Mouse (Mus musculus): ENCODE measurements around the gene Ntrk3. TPM values are rescaled to one million over a fixed set of nuclear protein-coding genes. Genes with fewer than 3 reads are reported as not detected.
A peak's percentile ranks its signal among the peaks of the same experiment; 100 is the strongest.

Ntrk3 gene
- polyA plus RNA-seq, 1 experiment from 2014 or later: 0.16 TPM

DNA sequence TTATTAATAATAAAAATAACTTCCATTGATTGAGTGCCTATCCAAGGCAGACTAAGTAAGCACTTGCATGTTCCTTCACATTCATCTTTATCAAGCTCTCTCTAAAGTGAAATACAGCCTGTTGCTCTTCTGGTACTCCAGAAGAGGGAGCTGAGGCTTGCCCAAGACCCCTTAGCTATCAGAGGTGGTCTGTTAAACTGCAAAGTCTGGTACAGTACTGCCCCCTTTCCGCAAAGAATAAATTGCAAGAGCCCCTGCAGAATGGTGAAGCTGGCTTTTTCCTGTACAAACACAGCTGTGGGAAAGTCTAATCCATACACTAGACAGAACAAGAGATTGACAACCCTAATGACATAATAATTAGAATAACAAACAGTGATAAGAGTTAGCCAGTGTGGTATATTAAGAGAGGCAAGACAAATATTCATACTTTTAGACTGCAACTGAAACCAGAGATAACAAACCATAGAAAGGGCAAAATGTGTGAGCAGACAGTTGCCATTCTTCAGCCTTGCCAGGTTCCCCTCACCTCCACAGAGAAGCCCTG, 470.3 kb downstream of the Ntrk3 start:
- peak; percentile 62 for DNase-seq (ENCODE audit: low spot score)
- H3K27me3 ChIP-seq (ENCODE audit: control insufficient read depth, insufficient read depth, low read length): no peaks in the 10 kb centered on the region
- no peaks in the 10 kb centered on the region for H3K9me3 ChIP-seq (ENCODE audit: control insufficient read depth, low read length)
- WGBS: 17% methylated on average over 1 of the region's 1 CpGs
- no peak overlapping the region for H3K4me2 ChIP-seq (ENCODE audit: low read depth, severe bottlenecking)
- H3K9ac ChIP-seq (ENCODE audit: low read length): no peak overlapping the region
- H3K4me3 ChIP-seq (ENCODE audit: low read depth, low read length): no peak overlapping the region
- no peak for ATAC-seq (ENCODE audit: insufficient number of reproducible peaks, low FRiP score, low TSS enrichment, low read depth)
- H3K4me1 ChIP-seq (ENCODE audit: control insufficient read depth, insufficient read depth, low read length): no peaks in the 10 kb centered on the region
- no peak overlapping the region for H3K27ac ChIP-seq (replicated peaks; ENCODE audit: low read depth, low read length)
- no peaks in the 10 kb centered on the region for H3K36me3 ChIP-seq (ENCODE audit: control insufficient read depth, insufficient read depth, low read length)

DNA sequence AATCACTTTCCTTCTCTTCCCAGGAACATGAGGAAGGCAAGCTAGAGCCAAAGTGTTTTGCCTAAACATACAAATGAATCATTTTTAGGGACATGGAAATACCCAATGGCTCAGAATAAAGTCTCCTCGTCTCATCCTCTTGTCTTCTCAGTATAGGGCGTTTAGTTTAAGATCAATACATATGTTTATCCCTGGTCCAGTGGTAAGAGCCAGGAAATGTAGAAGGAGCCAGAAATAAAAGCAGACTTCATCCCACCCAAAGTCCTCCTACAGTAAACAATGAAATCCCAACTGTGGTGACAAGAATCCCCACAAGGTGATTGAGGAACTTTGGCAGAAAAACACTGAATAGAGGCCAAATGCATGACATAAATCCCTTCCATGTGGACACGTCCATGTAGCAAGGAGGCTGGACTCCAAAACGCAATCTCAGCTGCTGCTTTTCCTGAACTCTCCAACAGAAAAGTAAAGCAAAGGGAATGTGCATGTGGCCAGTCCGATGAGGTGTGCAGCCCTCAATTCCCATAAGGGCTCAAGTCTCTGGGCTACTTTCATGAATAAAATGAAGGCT, 473.3 kb downstream of the Ntrk3 start:
- Histone ChIP-seq H3K9me3 (ENCODE audit: control insufficient read depth, low read length) (no peaks in the 10 kb centered on the region), H3K27ac (replicated peaks; ENCODE audit: low read depth, low read length) (no peak overlapping the region), H3K4me2 (ENCODE audit: low read depth, severe bottlenecking) (no peak overlapping the region), H3K36me3 (ENCODE audit: control insufficient read depth, insufficient read depth, low read length) (no peaks in the 10 kb centered on the region), H3K27me3 (ENCODE audit: control insufficient read depth, insufficient read depth, low read length) (no peaks in the 10 kb centered on the region), H3K4me3 (ENCODE audit: low read depth, low read length) (no peak overlapping the region), H3K4me1 (ENCODE audit: control insufficient read depth, insufficient read depth, low read length) (no peaks in the 10 kb centered on the region), H3K9ac (ENCODE audit: low read length) (no peak overlapping the region)
- WGBS: 79% methylated on average over 5 of the region's 5 CpGs
- ATAC-seq (ENCODE audit: insufficient number of reproducible peaks, low FRiP score, low TSS enrichment, low read depth) (no peak), DNase-seq (ENCODE audit: low spot score) (no peak)

DNA sequence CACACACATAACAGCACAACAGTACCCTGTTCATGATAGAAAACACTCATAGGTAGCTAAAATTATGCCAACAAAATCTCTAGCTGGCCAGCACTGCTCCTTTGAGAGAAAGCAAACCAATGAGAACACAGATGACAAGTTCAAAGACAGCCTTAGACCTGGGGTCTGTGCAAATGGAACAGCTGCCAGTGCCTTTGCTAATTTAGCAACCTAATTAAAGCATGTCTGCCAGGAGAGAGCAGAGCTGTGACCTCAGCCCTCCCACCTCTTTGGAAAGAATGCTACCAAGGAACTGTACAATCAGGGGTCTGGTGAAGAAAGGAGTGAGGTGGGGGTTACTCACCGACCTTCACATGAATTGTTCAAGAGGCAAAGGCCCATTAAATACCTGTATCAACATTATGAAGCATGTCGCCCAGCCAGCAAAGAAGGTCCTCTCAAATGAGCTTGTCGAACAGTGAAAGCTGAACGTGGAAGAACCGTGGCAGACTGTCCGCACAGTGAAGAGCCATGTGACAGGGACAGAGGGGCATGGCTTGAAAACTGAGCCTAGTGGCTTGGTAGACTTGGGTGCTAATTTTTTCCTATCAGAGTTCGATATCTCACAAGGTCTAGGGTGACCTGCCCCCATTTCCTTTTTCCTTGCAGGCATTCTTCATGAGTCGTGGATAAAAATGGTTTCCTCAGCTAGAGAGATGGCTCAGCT, 476.2 kb downstream of the Ntrk3 start:
- no peak for DNase-seq (ENCODE audit: low spot score)
- no peaks in the 10 kb centered on the region for H3K36me3 ChIP-seq (ENCODE audit: control insufficient read depth, insufficient read depth, low read length)

DNA sequence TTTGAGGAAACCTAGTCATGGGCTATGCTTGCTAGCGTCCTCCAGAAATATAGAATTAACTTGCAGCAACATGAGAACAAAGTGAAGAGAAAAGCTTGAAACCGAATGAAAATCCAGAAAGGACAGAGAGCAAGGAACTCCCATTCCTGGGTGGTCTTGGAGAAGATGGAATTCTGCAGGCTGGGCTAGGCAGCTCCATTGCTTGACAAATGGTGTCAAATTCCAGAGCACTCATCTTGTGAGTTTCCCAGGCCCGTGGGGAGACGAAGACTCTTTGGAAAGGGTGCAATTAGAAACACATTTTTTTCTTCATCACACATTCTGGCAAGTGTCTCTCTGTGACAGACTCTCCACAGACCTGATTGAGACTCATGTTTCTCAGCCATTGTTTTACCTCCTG, 479.7 kb downstream of the Ntrk3 start:
- no peak for DNase-seq (ENCODE audit: low spot score)

More for the DNA sequence above, 476.2 kb downstream of the Ntrk3 start:
- Histone ChIP-seq H3K4me1 (ENCODE audit: control insufficient read depth, insufficient read depth, low read length) (no peaks in the 10 kb centered on the region), H3K27ac (replicated peaks; ENCODE audit: low read depth, low read length) (no peak overlapping the region), H3K4me2 (ENCODE audit: low read depth, severe bottlenecking) (no peak overlapping the region), H3K9me3 (ENCODE audit: control insufficient read depth, low read length) (no peaks in the 10 kb centered on the region), H3K4me3 (ENCODE audit: low read depth, low read length) (no peak overlapping the region), H3K9ac (ENCODE audit: low read length) (no peak overlapping the region), H3K27me3 (ENCODE audit: control insufficient read depth, insufficient read depth, low read length) (no peaks in the 10 kb centered on the region)
- WGBS: 81% methylated on average over 8 of the region's 8 CpGs
- ATAC-seq (ENCODE audit: insufficient number of reproducible peaks, low FRiP score, low TSS enrichment, low read depth): no peak

DNA sequence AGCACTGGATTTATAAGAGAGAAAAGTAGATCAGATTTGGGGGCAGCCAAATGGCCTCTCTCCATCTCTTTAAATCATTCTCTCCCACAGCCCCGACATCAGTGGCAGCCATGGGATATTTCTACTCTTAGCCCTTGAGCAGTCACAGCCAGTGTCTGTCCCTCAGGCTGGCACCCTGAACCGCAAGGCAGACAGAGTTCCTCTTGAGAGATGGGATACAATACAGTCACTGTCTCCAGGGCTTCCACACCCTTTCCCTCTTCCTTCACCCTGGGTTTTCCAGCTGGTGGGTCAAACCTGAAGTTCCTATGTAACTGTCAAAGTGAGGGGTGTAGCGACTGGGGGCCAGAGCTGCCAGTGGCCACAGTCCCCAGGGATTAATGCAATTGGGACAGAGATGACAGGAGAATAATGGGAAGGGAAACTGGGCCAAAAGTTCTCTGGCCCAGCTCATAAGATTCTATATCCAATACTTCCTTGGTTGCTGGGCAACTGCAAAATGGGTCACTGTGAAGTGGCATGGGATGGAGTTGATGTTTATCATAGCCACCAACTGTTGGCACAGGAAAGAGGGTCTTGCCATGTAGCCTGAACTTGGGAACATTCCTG, 483.9 kb downstream of the Ntrk3 start:
- H3K4me1 ChIP-seq (ENCODE audit: control insufficient read depth, insufficient read depth, low read length): no peaks in the 10 kb centered on the region
- no peaks in the 10 kb centered on the region for H3K36me3 ChIP-seq (ENCODE audit: control insufficient read depth, insufficient read depth, low read length)
- no peak overlapping the region for H3K9ac ChIP-seq (ENCODE audit: low read length)
- no peaks in the 10 kb centered on the region for H3K27me3 ChIP-seq (ENCODE audit: control insufficient read depth, insufficient read depth, low read length)
- H3K27ac ChIP-seq (replicated peaks; ENCODE audit: low read depth, low read length): no peak overlapping the region
- WGBS: 75% methylated on average over 3 of the region's 3 CpGs
- H3K4me2 ChIP-seq (ENCODE audit: low read depth, severe bottlenecking): no peak overlapping the region
- no peaks in the 10 kb centered on the region for H3K9me3 ChIP-seq (ENCODE audit: control insufficient read depth, low read length)
- H3K4me3 ChIP-seq (ENCODE audit: low read depth, low read length): no peak overlapping the region
- ATAC-seq (ENCODE audit: insufficient number of reproducible peaks, low FRiP score, low TSS enrichment, low read depth) (no peak), DNase-seq (ENCODE audit: low spot score) (no peak)

More for the DNA sequence above, 479.7 kb downstream of the Ntrk3 start:
- Histone ChIP-seq H3K4me1 (ENCODE audit: control insufficient read depth, insufficient read depth, low read length) (no peaks in the 10 kb centered on the region), H3K27ac (replicated peaks; ENCODE audit: low read depth, low read length) (no peak overlapping the region), H3K9ac (ENCODE audit: low read length) (no peak overlapping the region), H3K36me3 (ENCODE audit: control insufficient read depth, insufficient read depth, low read length) (no peaks in the 10 kb centered on the region), H3K4me2 (ENCODE audit: low read depth, severe bottlenecking) (no peak overlapping the region), H3K9me3 (ENCODE audit: control insufficient read depth, low read length) (no peaks in the 10 kb centered on the region), H3K4me3 (ENCODE audit: low read depth, low read length) (no peak overlapping the region), H3K27me3 (ENCODE audit: control insufficient read depth, insufficient read depth, low read length) (no peaks in the 10 kb centered on the region)
- WGBS: 25% methylated on average over 4 of the region's 4 CpGs
- ATAC-seq (ENCODE audit: insufficient number of reproducible peaks, low FRiP score, low TSS enrichment, low read depth): no peak

DNA sequence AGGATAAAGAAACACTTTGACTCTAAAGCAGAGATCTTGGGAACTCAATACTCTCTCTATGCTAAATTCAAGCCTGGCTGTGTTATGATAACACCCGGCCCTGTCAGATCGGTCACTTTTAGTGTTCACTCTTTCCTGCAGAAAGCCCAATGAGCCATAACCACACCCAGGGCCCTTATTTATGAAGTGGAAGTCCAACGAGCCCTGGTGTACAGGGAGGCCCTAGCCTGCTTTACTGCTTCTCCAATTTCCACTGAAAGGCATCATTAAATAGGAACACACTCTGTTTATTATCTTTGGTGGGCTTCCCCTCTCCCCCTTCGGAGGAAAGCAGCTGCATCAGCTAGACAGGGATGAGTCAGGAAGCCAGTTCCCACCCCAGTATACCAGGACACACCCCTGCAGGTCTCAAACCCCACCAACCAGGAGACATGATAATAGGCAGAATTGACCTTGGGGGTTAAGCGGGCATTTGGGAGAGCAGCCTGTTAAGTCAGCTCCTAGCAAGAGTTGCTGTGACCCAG, 489.6 kb downstream of the Ntrk3 start:
- ATAC-seq (ENCODE audit: insufficient number of reproducible peaks, low FRiP score, low TSS enrichment, low read depth) (no peak), DNase-seq (ENCODE audit: low spot score) (no peak)
- WGBS: 63% methylated on average over 5 of the region's 5 CpGs
- H3K9me3 ChIP-seq (ENCODE audit: control insufficient read depth, low read length): no peaks in the 10 kb centered on the region
- no peaks in the 10 kb centered on the region for H3K36me3 ChIP-seq (ENCODE audit: control insufficient read depth, insufficient read depth, low read length)
- H3K4me2 ChIP-seq (ENCODE audit: low read depth, severe bottlenecking): no peak overlapping the region
- no peaks in the 10 kb centered on the region for H3K4me1 ChIP-seq (ENCODE audit: control insufficient read depth, insufficient read depth, low read length)
- H3K4me3 ChIP-seq (ENCODE audit: low read depth, low read length): no peak overlapping the region
- H3K9ac ChIP-seq (ENCODE audit: low read length): no peak overlapping the region
- H3K27me3 ChIP-seq (ENCODE audit: control insufficient read depth, insufficient read depth, low read length): no peaks in the 10 kb centered on the region
- H3K27ac ChIP-seq (replicated peaks; ENCODE audit: low read depth, low read length): no peak overlapping the region

DNA sequence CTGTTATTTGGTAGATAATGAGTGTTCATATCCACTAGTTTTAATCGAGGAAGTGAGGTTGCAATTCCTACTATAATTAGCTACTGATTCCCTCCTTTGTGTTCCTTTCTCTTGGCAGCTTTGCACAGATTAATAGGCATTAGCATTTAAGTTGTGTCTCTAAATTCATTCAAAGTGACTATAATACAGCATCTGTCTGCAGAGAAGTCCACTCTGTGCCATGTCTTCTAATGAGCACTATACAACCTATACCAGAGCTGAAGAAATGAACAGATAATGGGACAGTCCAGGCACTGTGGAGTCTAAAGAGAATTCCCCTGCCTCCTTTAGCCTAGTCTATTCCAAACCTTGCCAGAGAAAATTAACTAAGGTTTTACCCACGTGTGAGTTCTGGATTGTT, 498.8 kb downstream of the Ntrk3 start:
- no peaks in the 10 kb centered on the region for H3K4me1 ChIP-seq (ENCODE audit: control insufficient read depth, insufficient read depth, low read length)
- no peak overlapping the region for H3K4me3 ChIP-seq (ENCODE audit: low read depth, low read length)
- no peaks in the 10 kb centered on the region for H3K9me3 ChIP-seq (ENCODE audit: control insufficient read depth, low read length)
- no peak overlapping the region for H3K27ac ChIP-seq (replicated peaks; ENCODE audit: low read depth, low read length)
- H3K4me2 ChIP-seq (ENCODE audit: low read depth, severe bottlenecking): no peak overlapping the region
- no peaks in the 10 kb centered on the region for H3K27me3 ChIP-seq (ENCODE audit: control insufficient read depth, insufficient read depth, low read length)
- WGBS: 72% methylated on average over 2 of the region's 2 CpGs
- DNase-seq (ENCODE audit: low spot score): no peak
- H3K9ac ChIP-seq (ENCODE audit: low read length): no peak overlapping the region
- ATAC-seq (ENCODE audit: insufficient number of reproducible peaks, low FRiP score, low TSS enrichment, low read depth): no peak
- no peaks in the 10 kb centered on the region for H3K36me3 ChIP-seq (ENCODE audit: control insufficient read depth, insufficient read depth, low read length)

DNA sequence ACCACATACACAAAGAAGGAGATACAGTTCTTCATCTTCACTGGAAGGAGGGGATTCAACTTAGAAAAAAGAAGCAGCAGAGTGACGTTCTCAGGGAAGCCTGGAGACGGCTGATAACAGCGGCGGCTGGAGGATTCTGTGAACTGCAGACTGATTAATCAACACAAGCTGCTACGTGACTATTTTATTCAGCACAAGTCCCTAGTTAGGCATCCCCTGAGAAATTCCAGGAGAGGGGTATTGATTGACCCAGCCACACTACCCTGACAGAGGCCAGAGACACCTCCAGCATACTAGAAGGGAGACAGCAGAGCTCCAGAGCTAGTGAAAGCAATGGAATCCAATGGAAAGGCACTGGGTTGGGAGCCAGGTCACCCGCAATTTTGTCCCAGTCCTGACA, 516.1 kb downstream of the Ntrk3 start:
- no peak overlapping the region for H3K27ac ChIP-seq (replicated peaks; ENCODE audit: low read depth, low read length)
- WGBS: 46% methylated on average over 6 of the region's 6 CpGs
- H3K4me3 ChIP-seq (ENCODE audit: low read depth, low read length): no peak overlapping the region
- H3K4me1 ChIP-seq (ENCODE audit: control insufficient read depth, insufficient read depth, low read length): no peaks in the 10 kb centered on the region
- ATAC-seq (ENCODE audit: insufficient number of reproducible peaks, low FRiP score, low TSS enrichment, low read depth): no peak
- H3K9me3 ChIP-seq (ENCODE audit: control insufficient read depth, low read length): no peaks in the 10 kb centered on the region
- H3K36me3 ChIP-seq (ENCODE audit: control insufficient read depth, insufficient read depth, low read length): no peaks in the 10 kb centered on the region
- no peaks in the 10 kb centered on the region for H3K27me3 ChIP-seq (ENCODE audit: control insufficient read depth, insufficient read depth, low read length)
- DNase-seq (ENCODE audit: low spot score): no peak
- no peak overlapping the region for H3K4me2 ChIP-seq (ENCODE audit: low read depth, severe bottlenecking)
- H3K9ac ChIP-seq (ENCODE audit: low read length): no peak overlapping the region
